Comparison of ENCODE assay signal across 27 mouse cellular contexts in the genomic region with DNA sequence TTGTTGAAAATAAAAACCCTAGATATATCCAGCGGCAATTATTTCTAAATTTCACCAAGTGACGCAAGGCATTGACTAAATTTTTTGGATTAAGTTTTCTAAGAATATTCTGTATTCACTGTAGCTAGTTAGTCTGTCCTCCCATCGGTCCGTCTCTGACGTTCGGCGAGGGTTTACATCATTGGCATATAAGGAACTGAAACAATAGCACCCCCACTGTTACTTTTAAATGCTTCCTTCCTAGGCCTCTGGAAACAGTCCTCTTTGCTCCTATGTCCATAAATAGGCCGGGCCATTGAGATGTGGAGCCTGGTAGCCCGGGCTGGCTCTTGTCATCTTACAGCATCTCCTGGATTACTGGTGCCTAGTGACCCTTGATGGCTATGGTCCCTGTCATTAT. TPM values are rescaled to one million over a fixed set of nuclear protein-coding genes. Genes with fewer than 3 reads are reported as not detected.
DNase-seq lines count a peak whose midpoint lies in the region; ATAC-seq and TF ChIP-seq lines count a peak whose summit lies in the region.
"Had no signal": no experiment of that assay in that cellular context is flagged by ENCODE, and none has a peak within 500 bp of the region (broad histone marks: within the 10 kb centered on the region; RNA-seq: fewer than 3 reads in every experiment).

No protein-coding gene starts in this region.

- peaks cover 23% of the 10 kb centered on the region for H3K4me1 ChIP-seq in forebrain, embryonic 10.5 days
- H3K4me1 ChIP-seq in forebrain, postnatal 0 days (ENCODE audit: insufficient read depth) = no peaks in the 10 kb centered on the region
- peaks cover 3% of the 10 kb centered on the region for H3K4me1 ChIP-seq in neural tube, embryonic 11.5 days (ENCODE audit: control insufficient read depth, insufficient read depth, low read length)
- H3K4me1 ChIP-seq in neural tube, embryonic 15.5 days = peaks cover 10% of the 10 kb centered on the region; the same call in 1 of the 2 replicates
- peaks cover 12% of the 10 kb centered on the region; the same call in 1 of the 2 replicates for H3K4me1 ChIP-seq in midbrain, embryonic 15.5 days
- H3K4me1 ChIP-seq: embryonic facial prominence, embryonic 12.5 days had no signal

- no peak for ATAC-seq in forebrain, postnatal 0 days
- no peak for ATAC-seq in neural tube, embryonic 11.5 days (ENCODE audit: insufficient read depth, low FRiP score, low TSS enrichment)
- ATAC-seq in neural tube, embryonic 15.5 days (ENCODE audit: low FRiP score) = no peak
- peak; percentile 85 for ATAC-seq in granulocyte monocyte progenitor cell, adult 5-6 weeks (replicated peaks; ENCODE audit: poor library complexity, severe bottlenecking)
- no peak for ATAC-seq in midbrain, embryonic 15.5 days (replicated peaks)
- ATAC-seq: forebrain, embryonic 15.5 days; Patski had no signal

- H3K27me3 ChIP-seq in forebrain, embryonic 10.5 days (ENCODE audit: poor library complexity, severe bottlenecking) = no peaks in the 10 kb centered on the region
- no peaks in the 10 kb centered on the region for H3K27me3 ChIP-seq in forebrain, postnatal 0 days (ENCODE audit: insufficient read depth, low read length)
- H3K27me3 ChIP-seq in neural tube, embryonic 11.5 days (ENCODE audit: control insufficient read depth, insufficient read depth, low read length) = no peaks in the 10 kb centered on the region
- no peaks in the 10 kb centered on the region for H3K27me3 ChIP-seq in neural tube, embryonic 15.5 days (replicated peaks)
- H3K27me3 ChIP-seq in splenic B cell, adult 2 months (ENCODE audit: control insufficient read depth, insufficient read depth, low read length, poor library complexity, severe bottlenecking) = no peaks in the 10 kb centered on the region
- no peaks in the 10 kb centered on the region for H3K27me3 ChIP-seq in midbrain, embryonic 15.5 days (replicated peaks)
- H3K27me3 ChIP-seq: embryonic facial prominence, embryonic 12.5 days; embryonic facial prominence, embryonic 15.5 days; forebrain, embryonic 12.5 days; forebrain, embryonic 15.5 days; heart, embryonic 12.5 days; heart, embryonic 15.5 days; Patski had no signal

- no peaks in the 10 kb centered on the region for H3K9me3 ChIP-seq in forebrain, embryonic 10.5 days
- no peaks in the 10 kb centered on the region for H3K9me3 ChIP-seq in forebrain, postnatal 0 days (ENCODE audit: low read length)
- H3K9me3 ChIP-seq in neural tube, embryonic 11.5 days (ENCODE audit: control insufficient read depth, low read length) = no peaks in the 10 kb centered on the region
- no peaks in the 10 kb centered on the region for H3K9me3 ChIP-seq in neural tube, embryonic 15.5 days (replicated peaks)
- no peaks in the 10 kb centered on the region for H3K9me3 ChIP-seq in midbrain, embryonic 15.5 days
- H3K9me3 ChIP-seq: embryonic facial prominence, embryonic 12.5 days; embryonic facial prominence, embryonic 15.5 days; forebrain, embryonic 12.5 days; forebrain, embryonic 15.5 days; G1E; heart, embryonic 12.5 days; heart, embryonic 15.5 days had no signal

- peaks cover 7% of the 10 kb centered on the region for H3K36me3 ChIP-seq in forebrain, embryonic 10.5 days (replicated peaks)
- H3K36me3 ChIP-seq in forebrain, postnatal 0 days (ENCODE audit: insufficient read depth) = no peaks in the 10 kb centered on the region
- H3K36me3 ChIP-seq in neural tube, embryonic 11.5 days (ENCODE audit: control insufficient read depth, insufficient read depth, low read length) = no peaks in the 10 kb centered on the region
- H3K36me3 ChIP-seq in neural tube, embryonic 15.5 days = no peaks in the 10 kb centered on the region
- no peaks in the 10 kb centered on the region for H3K36me3 ChIP-seq in splenic B cell, adult 2 months (ENCODE audit: control insufficient read depth, insufficient read depth, low read length, poor library complexity, severe bottlenecking)
- H3K36me3 ChIP-seq in midbrain, embryonic 15.5 days (replicated peaks) = no peaks in the 10 kb centered on the region
- H3K36me3 ChIP-seq: embryonic facial prominence, embryonic 12.5 days; embryonic facial prominence, embryonic 15.5 days; forebrain, embryonic 15.5 days; heart, embryonic 12.5 days; heart, embryonic 15.5 days had no signal

- no peak overlapping the region for H3K4me2 ChIP-seq in forebrain, postnatal 0 days (ENCODE audit: low read depth)
- no peak overlapping the region for H3K4me2 ChIP-seq in neural tube, embryonic 11.5 days (ENCODE audit: low read depth)
- no peak overlapping the region for H3K4me2 ChIP-seq in neural tube, embryonic 15.5 days
- no peak overlapping the region for H3K4me2 ChIP-seq in midbrain, embryonic 15.5 days
- H3K4me2 ChIP-seq: embryonic facial prominence, embryonic 12.5 days; embryonic facial prominence, embryonic 15.5 days; forebrain, embryonic 12.5 days; forebrain, embryonic 15.5 days; heart, embryonic 12.5 days; heart, embryonic 15.5 days; hindbrain, embryonic 14.5 days had no signal

- DNase-seq in forebrain, embryonic 10.5 days (ENCODE audit: extremely low spot score, low spot score) = no peak
- no peak for DNase-seq in forebrain, postnatal 0 days
- DNase-seq in neural tube, embryonic 11.5 days (ENCODE audit: low spot score) = no peak
- peak; percentile 3 for DNase-seq in splenic B cell, adult 2 months (ENCODE audit: low read depth, low spot score)
- DNase-seq in thymus, postnatal 0 days (ENCODE audit: low spot score) = no peak
- DNase-seq: adrenal gland, postnatal 10 days; adrenal gland, postnatal 36 days; cerebellum, adult 18-20 months; cerebellum, adult 9-10 months; cerebellum, postnatal 14 days; gastrocnemius, adult 2 months; gastrocnemius, postnatal 14 days; heart, adult 18-20 months; heart, postnatal 10 days; heart, postnatal 36 days had no signal

- WGBS in forebrain, embryonic 10.5 days = 65% methylated on average over 9 of the region's 9 CpGs
- 58% methylated on average over 9 of the region's 9 CpGs for WGBS in forebrain, postnatal 0 days
- 59% methylated on average over 9 of the region's 9 CpGs for WGBS in neural tube, embryonic 11.5 days
- 45% methylated on average over 9 of the region's 9 CpGs for WGBS in neural tube, embryonic 15.5 days
- WGBS in midbrain, embryonic 15.5 days = 58% methylated on average over 9 of the region's 9 CpGs

- H3K4me3 ChIP-seq in forebrain, embryonic 10.5 days = no peak overlapping the region
- no peak overlapping the region for H3K4me3 ChIP-seq in forebrain, postnatal 0 days (ENCODE audit: low read depth, low read length)
- no peak overlapping the region for H3K4me3 ChIP-seq in neural tube, embryonic 11.5 days (ENCODE audit: low read depth, low read length)
- H3K4me3 ChIP-seq in neural tube, embryonic 15.5 days (replicated peaks) = no peak overlapping the region
- no peak overlapping the region for H3K4me3 ChIP-seq in midbrain, embryonic 15.5 days
- H3K4me3 ChIP-seq: embryonic facial prominence, embryonic 12.5 days; embryonic facial prominence, embryonic 15.5 days; forebrain, embryonic 12.5 days; forebrain, embryonic 15.5 days; gastrocnemius, adult 2 months; heart, embryonic 12.5 days; heart, embryonic 15.5 days had no signal

- H3K9ac ChIP-seq in forebrain, postnatal 0 days = no peak overlapping the region
- no peak overlapping the region for H3K9ac ChIP-seq in neural tube, embryonic 11.5 days (ENCODE audit: low read length)
- no peak overlapping the region for H3K9ac ChIP-seq in neural tube, embryonic 15.5 days (replicated peaks)
- no peak overlapping the region for H3K9ac ChIP-seq in midbrain, embryonic 15.5 days
- H3K9ac ChIP-seq: embryonic facial prominence, embryonic 12.5 days; embryonic facial prominence, embryonic 15.5 days; forebrain, embryonic 12.5 days; forebrain, embryonic 15.5 days; heart, embryonic 12.5 days; heart, embryonic 15.5 days; hindbrain, embryonic 14.5 days had no signal

- TF ChIP-seq CTCF in forebrain, postnatal 0 days (IDR thresholded peaks at IDR 0.05; ENCODE audit: low read depth) = no peak

- H3K27ac ChIP-seq in forebrain, embryonic 10.5 days = 0 out of 2 replicates have a peak overlapping the region, but pooled peaks have one; percentile 20
- H3K27ac ChIP-seq in forebrain, postnatal 0 days (ENCODE audit: low read depth, low read length) = no peak overlapping the region
- 0 out of 2 replicates have a peak overlapping the region, but pooled peaks have one; percentile 8 for H3K27ac ChIP-seq in neural tube, embryonic 11.5 days (ENCODE audit: low read depth, low read length)
- no peak overlapping the region for H3K27ac ChIP-seq in neural tube, embryonic 15.5 days (replicated peaks)
- H3K27ac ChIP-seq in midbrain, embryonic 15.5 days = no peak overlapping the region
- H3K27ac ChIP-seq: embryonic facial prominence, embryonic 12.5 days; embryonic facial prominence, embryonic 15.5 days; forebrain, embryonic 12.5 days; forebrain, embryonic 15.5 days; gastrocnemius, adult 2 months; heart, embryonic 15.5 days; hindbrain, embryonic 14.5 days had no signal

RNA-seq across cellular contexts. Expression of gene Kit, which starts 29.5 kb away (rescaled TPM):
- 20.5 and 20.6 TPM in 2 replicates for polyA plus RNA-seq in forebrain, embryonic 10.5 days (2016; fragmentation: Nextera tagmentation; extraction: Ambion mirVana)
- 31.8 and 36.3 TPM in 2 replicates for total RNA-seq in forebrain, postnatal 0 days (2014; rRNA removed)
- 17.8 and 24.8 TPM in 2 replicates for polyA plus RNA-seq in forebrain, postnatal 0 days (2015; fragmentation: Nextera tagmentation; extraction: Ambion mirVana)
- 21.4 and 25.5 TPM in 2 replicates for polyA plus RNA-seq in neural tube, embryonic 11.5 days (2014; fragmentation: Nextera tagmentation; extraction: Ambion mirVana)
- polyA plus RNA-seq in neural tube, embryonic 15.5 days (2015; fragmentation: Nextera tagmentation; extraction: Ambion mirVana) = 44.2 and 46.0 TPM in 2 replicates
- total RNA-seq in granulocyte monocyte progenitor cell, adult 5-6 weeks (2014; fragmentation: Nextera tagmentation) = 140 and 178 TPM in 2 replicates
- total RNA-seq in granulocyte monocyte progenitor cell, adult 5-6 weeks (2017) = 111 and 120 TPM in 2 replicates
- 8.4 and 9.6 TPM in 2 replicates for polyA plus RNA-seq in thymus, postnatal 0 days (2015; fragmentation: Nextera tagmentation; extraction: Ambion mirVana)
- polyA plus RNA-seq in midbrain, embryonic 15.5 days (2015; fragmentation: Nextera tagmentation; extraction: Ambion mirVana) = 41.3 and 44.0 TPM in 2 replicates

Comparison
In these comparisons a context has a peak if more than half of its experiments do, and no peak if none do; other contexts are left out.
1. H3K27ac ChIP-seq: peak in forebrain, embryonic 10.5 days (single experiment) and neural tube, embryonic 11.5 days (single experiment); none in forebrain, postnatal 0 days (single experiment), neural tube, embryonic 15.5 days (single experiment) and midbrain, embryonic 15.5 days (single experiment).